Mouse (Mus musculus) kidney, postnatal 10 days (tissue): Measurements from ENCODE around the gene Rhoh.
A peak's percentile ranks its signal among the peaks of the same experiment; 100 is the strongest.

Source experiments
- DNase-seq: peaks from one replicate; pipeline ENCODE4 v3.0.0; 2021; ENCODE audit warnings: mixed read lengths

The Rhoh gene

GRCm38 (mm10) chr5:65933764-65934163 is 72.8 kb downstream of the Rhoh start:
- DNase-seq, result no peak

GRCm38 (mm10) chr5:65934783-65935182 is 73.8 kb downstream of the Rhoh start, which contains the start of gene Chrna9:
Gene Chrna9, plus strand, starts transcription at chr5:65934921.
- no peak for DNase-seq

GRCm38 (mm10) chr5:65937011-65937726 is 76.2 kb downstream of the Rhoh start:
- no peak for DNase-seq

GRCm38 (mm10) chr5:65937998-65938715 is 77.1 kb downstream of the Rhoh start:
- DNase-seq, result peak; percentile 89

GRCm38 (mm10) chr5:65941145-65941544 is 80.1 kb downstream of the Rhoh start:
- no peak for DNase-seq
